ENCODE assay signal across 8 mouse cellular contexts in genomic region chr16:56028722-56029551, GRCm38 (mm10). TPM values are rescaled to one million over a fixed set of nuclear protein-coding genes. Genes with fewer than 3 reads are reported as not detected.
DNase-seq lines count a peak whose midpoint lies in the region; ATAC-seq lines count a peak whose summit lies in the region.

No protein-coding gene starts in this region.

- H3K27me3 ChIP-seq in hindbrain, embryonic 13.5 days: no peaks in the 10 kb centered on the region
- no peaks in the 10 kb centered on the region for H3K27me3 ChIP-seq in liver, embryonic 16.5 days (ENCODE audit: control insufficient read depth, insufficient read depth, low read depth, low read length)

- peak; percentile 63 for DNase-seq in gastrocnemius, postnatal 10 days
- no peak for DNase-seq in gastrocnemius, postnatal 36 days
- DNase-seq in CD8-positive naive resting alpha-beta T cell, adult 2 months (ENCODE audit: low read depth in 2 of 2, low spot score in 2 of 2): peak; percentile 13 to 39
- peak; percentile 66 for DNase-seq in embryo, embryonic 11 days
- DNase-seq in thymus, postnatal 25 days: no peak

- H3K4me1 ChIP-seq in hindbrain, embryonic 13.5 days (replicated peaks): peaks cover 33% of the 10 kb centered on the region
- H3K4me1 ChIP-seq in liver, embryonic 16.5 days (ENCODE audit: control insufficient read depth, low read depth, low read length): peaks cover 21% of the 10 kb centered on the region

- WGBS in hindbrain, embryonic 13.5 days: under 1% methylated on average over 62 of the region's 62 CpGs
- under 1% methylated on average over 62 of the region's 62 CpGs for WGBS in liver, embryonic 16.5 days (ENCODE audit: insufficient replicate concordance)

- intact Hi-C loops in gastrocnemius, postnatal 36 days (cut with DNase I): loop anchor here (5.0 kb wide), 1 partner anchor 57 kb away; the partner anchor contains the start of gene Zbtb11

- H3K4me3 ChIP-seq in hindbrain, embryonic 13.5 days: peak overlapping the region; percentile 87
- peak overlapping the region; percentile 97 for H3K4me3 ChIP-seq in liver, embryonic 16.5 days (ENCODE audit: low read depth, low read length)

- peak; percentile 93 for ATAC-seq in hindbrain, embryonic 13.5 days (ENCODE audit: low FRiP score)
- peak; percentile 90 for ATAC-seq in liver, embryonic 16.5 days (ENCODE audit: low read depth)
- peak; percentile 6; the same call in 1 of the 2 replicates for ATAC-seq in neutrophil, adult 5-6 weeks (ENCODE audit: extremely low read depth, insufficient number of reproducible peaks, low FRiP score, poor library complexity, severe bottlenecking)

- H3K36me3 ChIP-seq in hindbrain, embryonic 13.5 days: peaks cover 28% of the 10 kb centered on the region
- peaks cover 12% of the 10 kb centered on the region for H3K36me3 ChIP-seq in liver, embryonic 16.5 days (ENCODE audit: control insufficient read depth, insufficient read depth)

- H3K9ac ChIP-seq in hindbrain, embryonic 13.5 days: peak overlapping the region; percentile 98
- peak overlapping the region; percentile 95 for H3K9ac ChIP-seq in liver, embryonic 16.5 days (ENCODE audit: low read depth, low read length)

- H3K27ac ChIP-seq in hindbrain, embryonic 13.5 days: peak overlapping the region; percentile 96
- peak overlapping the region; percentile 92 for H3K27ac ChIP-seq in liver, embryonic 16.5 days (ENCODE audit: low read length)

- H3K9me3 ChIP-seq in hindbrain, embryonic 13.5 days: no peaks in the 10 kb centered on the region
- no peaks in the 10 kb centered on the region for H3K9me3 ChIP-seq in liver, embryonic 16.5 days (replicated peaks; ENCODE audit: control insufficient read depth, low read length)

- H3K4me2 ChIP-seq in hindbrain, embryonic 13.5 days: peak overlapping the region; percentile 80
- peak overlapping the region; percentile 81 for H3K4me2 ChIP-seq in liver, embryonic 16.5 days (ENCODE audit: low read depth, low read length)

RNA-seq across cellular contexts. Expression of gene Pcnp, which starts 0.6 kb away (rescaled TPM):
- total RNA-seq in gastrocnemius, postnatal 10 days (2021): 10 to 100 TPM; 46.5 TPM
- total RNA-seq in gastrocnemius, postnatal 36 days (2021): 10 to 100 TPM; 44.4 to 51.0 TPM
- polyA plus RNA-seq in hindbrain, embryonic 13.5 days (2015; fragmentation: Nextera tagmentation; extraction: Ambion mirVana): 252 and 255 TPM in 2 replicates
- polyA plus RNA-seq in liver, embryonic 16.5 days (2015; fragmentation: Nextera tagmentation; extraction: Ambion mirVana): 76.6 and 88.9 TPM in 2 replicates
- 87.3 and 91.0 TPM in 2 replicates for total RNA-seq in neutrophil, adult 5-6 weeks (2017)

RNA-seq across cellular contexts. Expression of gene Trmt10c, which starts 8.7 kb away (rescaled TPM):
- total RNA-seq in gastrocnemius, postnatal 10 days (2021): 1 to 10 TPM; 8.9 to 9.0 TPM
- 1 to 10 TPM; 7.3 to 9.9 TPM for total RNA-seq in gastrocnemius, postnatal 36 days (2021)
- 20.4 and 22.3 TPM in 2 replicates for polyA plus RNA-seq in hindbrain, embryonic 13.5 days (2015; fragmentation: Nextera tagmentation; extraction: Ambion mirVana)
- polyA plus RNA-seq in liver, embryonic 16.5 days (2015; fragmentation: Nextera tagmentation; extraction: Ambion mirVana): 11.0 and 12.9 TPM in 2 replicates
- 25.3 and 25.5 TPM in 2 replicates for total RNA-seq in neutrophil, adult 5-6 weeks (2017)

RNA-seq across cellular contexts. Expression of gene Senp7, which starts 19.2 kb away (rescaled TPM):
- total RNA-seq in gastrocnemius, postnatal 10 days (2021): 10 to 100 TPM; 16.8 to 21.8 TPM
- 10 to 100 TPM; 10.4 to 11.3 TPM for total RNA-seq in gastrocnemius, postnatal 36 days (2021)
- polyA plus RNA-seq in hindbrain, embryonic 13.5 days (2015; fragmentation: Nextera tagmentation; extraction: Ambion mirVana): 64.5 and 64.6 TPM in 2 replicates
- polyA plus RNA-seq in liver, embryonic 16.5 days (2015; fragmentation: Nextera tagmentation; extraction: Ambion mirVana): 16.0 TPM in 2 replicates
- total RNA-seq in neutrophil, adult 5-6 weeks (2017): 107 and 127 TPM in 2 replicates

RNA-seq across cellular contexts. Expression of gene Zbtb11, which starts 55.3 kb away (rescaled TPM):
- 1 to 10 TPM; 6.5 to 9.1 TPM for total RNA-seq in gastrocnemius, postnatal 10 days (2021)
- 1 to 10 TPM; 9.1 to 9.6 TPM for total RNA-seq in gastrocnemius, postnatal 36 days (2021)
- polyA plus RNA-seq in hindbrain, embryonic 13.5 days (2015; fragmentation: Nextera tagmentation; extraction: Ambion mirVana): 21.5 and 22.3 TPM in 2 replicates
- 7.9 and 8.3 TPM in 2 replicates for polyA plus RNA-seq in liver, embryonic 16.5 days (2015; fragmentation: Nextera tagmentation; extraction: Ambion mirVana)
- 49.6 and 49.8 TPM in 2 replicates for total RNA-seq in neutrophil, adult 5-6 weeks (2017)

Comparison
In these comparisons a context has a peak if more than half of its experiments do, and no peak if none do; other contexts are left out.
1. DNase-seq: peak in gastrocnemius, postnatal 10 days (single experiment), CD8-positive naive resting alpha-beta T cell, adult 2 months (2 of 2) and embryo, embryonic 11 days (single experiment); none in gastrocnemius, postnatal 36 days (0 of 2) and thymus, postnatal 25 days (single experiment).
2. ATAC-seq: peak in every context shown above with its lines; median percentile 93 in hindbrain, embryonic 13.5 days; 90 in liver, embryonic 16.5 days; 6 in neutrophil, adult 5-6 weeks.